Mouse (Mus musculus) left cerebral cortex, postnatal 14 days (tissue): ENCODE measurements around the gene Dusp22. TPM values are rescaled to one million over a fixed set of nuclear protein-coding genes. Genes with fewer than 3 reads are reported as not detected.

ENCODE experiments used
- DNase-seq, 2 experiments: peaks; one replicate each; pipeline ENCODE4 v3.0.0; 2021 to 2022; ENCODE audit warnings: low spot score in 2 of 2, mixed read lengths in 1 of 2
- intact Hi-C: fragments of 180-260 bp; cut with DNase I; formaldehyde crosslinking; loops from one replicate; pipeline ENCODE4 v1.15.1; 2025
- total RNA-seq, 2 experiments: library from RNA; stranded (reverse); gene quantifications; 2 replicates each; pipeline ENCODE4 v1.2.3; 2021

The Dusp22 gene
- total RNA-seq, 2 experiments from 2014 or later, result 34.7 to 37.0 TPM

GRCm38 (mm10) chr13:30665261-30665660 is 5.5 kb downstream of the Dusp22 start:
- peak in 1 of 2 experiments; percentile 75 for DNase-seq
- intact Hi-C loops, result no loop called here

GRCm38 (mm10) chr13:30666537-30666936 is 6.7 kb downstream of the Dusp22 start:
- intact Hi-C loops, result no loop called here
- DNase-seq, result peak; percentile 65 to 86

GRCm38 (mm10) chr13:30668301-30668700 is 8.5 kb downstream of the Dusp22 start:
- intact Hi-C loops, result no loop called here
- no peak for DNase-seq

GRCm38 (mm10) chr13:30669277-30669676 is 9.5 kb downstream of the Dusp22 start:
- intact Hi-C loops, result no loop called here
- no peak for DNase-seq

- intact Hi-C loops, result no loop called here
- DNase-seq, result no peak
Observed at GRCm38 (mm10) chr13:30673878-30674277, 14.1 kb downstream of the Dusp22 start.

- no peak for DNase-seq
- intact Hi-C loops, result no loop called here
Observed at GRCm38 (mm10) chr13:30678822-30679221, 19.0 kb downstream of the Dusp22 start.

- no peak for DNase-seq
- intact Hi-C loops, result no loop called here
Observed at GRCm38 (mm10) chr13:30681866-30682265, 22.1 kb downstream of the Dusp22 start.

GRCm38 (mm10) chr13:30682328-30682727 is 22.5 kb downstream of the Dusp22 start:
- DNase-seq, result no peak
- intact Hi-C loops, result no loop called here

GRCm38 (mm10) chr13:30684614-30685122 is 24.9 kb downstream of the Dusp22 start:
- no peak for DNase-seq
- intact Hi-C loops, result no loop called here

GRCm38 (mm10) chr13:30685957-30686356 is 26.2 kb downstream of the Dusp22 start:
- DNase-seq, result no peak
- intact Hi-C loops, result no loop called here

- no peak for DNase-seq
- intact Hi-C loops, result no loop called here
Observed at GRCm38 (mm10) chr13:30688035-30688616, 28.3 kb downstream of the Dusp22 start.

GRCm38 (mm10) chr13:30689475-30689874 is 29.7 kb downstream of the Dusp22 start:
- no peak for DNase-seq
- intact Hi-C loops, result no loop called here

- no peak for DNase-seq
- intact Hi-C loops, result no loop called here
Observed at GRCm38 (mm10) chr13:30691441-30692292, 31.9 kb downstream of the Dusp22 start.

- DNase-seq, result no peak
- intact Hi-C loops, result no loop called here
Observed at GRCm38 (mm10) chr13:30692644-30693385, 33.0 kb downstream of the Dusp22 start.

- intact Hi-C loops, result no loop called here
- DNase-seq, result no peak
Observed at GRCm38 (mm10) chr13:30695232-30695631, 35.4 kb downstream of the Dusp22 start.

GRCm38 (mm10) chr13:30695890-30696289 is 36.1 kb downstream of the Dusp22 start:
- intact Hi-C loops, result no loop called here
- DNase-seq, result no peak

- intact Hi-C loops, result no loop called here
- DNase-seq, result no peak
Observed at GRCm38 (mm10) chr13:30697880-30698279, 38.1 kb downstream of the Dusp22 start.

- intact Hi-C loops, result no loop called here
- DNase-seq, result no peak
Observed at GRCm38 (mm10) chr13:30702695-30703094, 42.9 kb downstream of the Dusp22 start.

- no peak for DNase-seq
- intact Hi-C loops, result no loop called here
Observed at GRCm38 (mm10) chr13:30704246-30705095, 44.7 kb downstream of the Dusp22 start.
